Mouse (Mus musculus) Patski (cell line): ENCODE measurements around the gene Slc35e3. TPM values are rescaled to one million over a fixed set of nuclear protein-coding genes. Genes with fewer than 3 reads are reported as not detected.
"Not testable (repeated sequence)": the region's sequence is repeated elsewhere in the genome, so short reads cannot be mapped to it uniquely, and the experiment has no call there.

Experiments
- ATAC-seq: fragments of 100-300 bp; one replicate; pipeline ENCODE4 v1.8.0; 2021
- CTCF ChIA-PET: fragments of 350-600 bp; sonication (Branson Sonifier 250); formaldehyde crosslinking; loops from one replicate; lab custom pipeline; 2022; ENCODE audit warnings: inconsistent platforms; lab: Charles Lee
- POLR2A ChIA-PET: fragments of 350-600 bp; sonication (Branson Sonifier 250); formaldehyde crosslinking; loops from one replicate; lab custom pipeline; 2022; ENCODE audit warnings: antibody characterized with exemption, inconsistent platforms; lab: Charles Lee
- DNase-seq: peaks from one replicate; pipeline ENCODE4 v3.0.0-alpha.2; 2011; ENCODE audit warnings: low read depth, low spot score
- H3K27me3 ChIP-seq: fragments of 371-371 bp; one replicate; pipeline ENCODE4 v1.5.1; 2021
- CTCF ChIP-seq: fragments of 100-300 bp; IDR thresholded peaks from one replicate; pipeline ENCODE4 v1.5.1; 2021
- in situ Hi-C: fragments of 300-500 bp; cut with MboI; formaldehyde crosslinking; loops from 3 replicates; pipeline ENCODE4 v1.11.1; 2018; ENCODE audit warnings: low pct_unique_long_range_greater_than_20kb, mixed read lengths
- polyA plus RNA-seq: library from polyadenylated mRNA; unstranded; gene quantifications from one replicate; pipeline ENCODE4 v1.2.3, GENCODE M21; 2021

The Slc35e3 gene
- polyA plus RNA-seq, 1 experiment from 2014 or later = 19.4 TPM

DNA sequence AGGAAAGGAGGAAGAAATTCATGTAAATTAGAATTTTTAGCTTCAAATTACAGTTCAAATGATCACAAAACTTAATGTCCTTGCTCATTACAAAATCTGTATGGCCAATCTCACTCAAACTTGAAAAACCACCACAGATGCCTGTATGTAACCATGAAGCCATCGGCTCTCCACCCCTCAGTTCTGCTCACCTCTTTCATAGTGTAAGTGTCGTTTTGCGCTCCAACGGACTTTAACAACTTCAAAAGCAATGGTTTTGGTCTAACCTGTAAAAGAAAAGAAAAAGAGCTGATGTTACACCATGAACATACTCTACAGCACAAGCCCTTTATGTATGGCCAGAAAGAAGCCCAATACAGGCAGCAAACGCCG is 41.2 kb downstream of the Slc35e3 start:
- ATAC-seq (no peak), DNase-seq (no peak)
- in situ Hi-C loops = no loop called here
- H3K27me3 ChIP-seq = no peaks in the 10 kb centered on the region
- ChIA-PET CTCF (interaction anchor here (1.4 kb wide), 2 partner anchors 10 to 14 kb away, joined by 3 to 6 read pairs; no protein-coding TSS in a partner anchor), POLR2A (no interaction called here)
- TF ChIP-seq CTCF = no peak

DNA sequence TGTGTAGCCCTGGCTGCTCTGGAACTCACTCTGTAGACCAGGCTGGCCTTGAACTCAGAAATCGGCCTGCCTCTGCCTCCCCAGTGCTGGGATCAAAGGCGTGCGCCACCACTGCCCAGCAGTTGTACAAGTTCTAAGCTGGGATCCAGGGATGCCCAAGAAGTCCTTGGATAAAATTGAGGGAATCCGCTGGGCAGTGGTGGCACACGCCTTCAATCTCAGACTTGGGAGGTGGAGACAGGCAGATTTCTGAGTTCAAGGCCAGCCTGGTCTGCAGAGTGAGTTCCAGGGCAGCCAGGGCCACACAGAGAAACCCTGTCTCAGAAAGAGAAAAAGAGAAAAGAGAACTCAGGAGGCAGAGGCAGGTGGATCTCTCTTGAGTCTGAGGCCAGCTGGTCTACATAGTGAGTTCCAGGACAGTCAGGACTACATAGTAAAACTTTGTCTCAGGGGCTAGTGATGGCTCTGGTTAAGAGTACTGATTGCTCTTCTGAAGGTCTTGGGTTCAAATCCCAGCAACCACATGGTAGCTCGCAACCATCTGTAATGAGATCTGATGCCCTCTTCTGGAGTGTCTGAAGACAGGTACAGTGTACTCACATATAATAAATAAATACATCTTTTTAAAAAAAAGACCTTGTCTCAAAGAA is 41.7 kb downstream of the Slc35e3 start:
- in situ Hi-C loops, DNase-seq, ATAC-seq, H3K27me3 ChIP-seq, POLR2A ChIA-PET: not testable (repeated sequence)
- CTCF ChIA-PET = interaction anchor here (1.4 kb wide), 2 partner anchors 10 to 14 kb away, joined by 3 to 6 read pairs; no protein-coding TSS in a partner anchor

DNA sequence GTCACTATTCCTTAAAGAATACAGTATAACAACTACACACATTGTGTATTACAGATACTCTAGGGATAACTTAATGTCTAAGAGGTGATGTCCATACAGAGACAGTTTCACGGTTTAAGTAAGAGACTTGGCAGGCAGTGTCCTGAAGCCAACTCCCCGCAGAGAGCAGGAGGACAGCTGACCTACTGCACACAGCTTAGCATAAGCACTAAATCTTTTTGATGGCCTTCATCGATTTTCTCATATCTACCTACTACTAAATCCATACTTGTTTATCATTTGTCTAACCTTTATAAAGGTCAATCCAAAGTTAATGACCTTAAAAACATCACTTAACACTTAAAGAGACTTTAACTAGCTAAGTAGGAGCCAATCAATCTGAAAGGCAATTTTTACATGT is 42.7 kb downstream of the Slc35e3 start:
- in situ Hi-C loops = no loop called here
- no peak for DNase-seq
- ATAC-seq = no peak
- H3K27me3 ChIP-seq = no peaks in the 10 kb centered on the region
- POLR2A ChIA-PET = no interaction called here
- TF ChIP-seq CTCF = no peak
- CTCF ChIA-PET = no interaction called here

DNA sequence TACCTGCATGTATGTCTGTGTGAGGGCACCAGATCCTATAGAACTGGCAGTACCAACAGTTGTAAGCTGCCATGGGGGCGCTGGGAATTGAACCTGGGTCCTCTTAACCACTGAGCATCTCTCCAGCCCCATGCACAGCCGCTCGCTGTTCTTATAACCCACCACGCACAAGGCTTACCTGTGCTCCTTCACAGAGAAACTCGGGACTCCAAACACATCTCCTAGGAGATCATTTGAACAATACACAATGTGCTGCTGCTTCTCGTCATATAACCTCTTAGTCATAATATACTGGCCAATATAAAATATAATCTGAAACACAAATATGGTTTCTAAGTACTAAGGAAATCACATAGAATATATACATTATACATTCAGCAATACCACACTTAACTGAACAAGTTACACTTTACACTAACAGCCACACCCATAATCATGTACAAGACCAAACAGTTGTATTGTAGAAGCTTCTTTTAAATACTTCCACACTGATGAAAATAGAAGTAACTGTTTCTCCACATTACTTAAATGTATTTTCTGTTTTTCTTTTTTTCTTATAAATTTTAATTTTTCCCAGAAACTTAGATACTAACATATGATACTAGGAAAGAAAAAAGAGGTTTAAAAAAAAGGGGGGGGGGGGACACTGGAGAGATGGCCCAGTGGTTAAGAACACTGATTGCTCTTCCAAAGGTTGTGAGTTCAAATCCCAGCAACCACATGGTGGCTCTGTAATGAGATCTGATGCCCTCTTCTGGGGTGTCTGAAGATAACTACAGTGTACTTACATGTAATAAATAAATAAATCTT is 43.9 kb downstream of the Slc35e3 start:
- ChIA-PET CTCF (interaction anchor here (1.1 to 1.6 kb wide), 2 partner anchors 8 to 12 kb away, joined by 5 to 6 read pairs; no protein-coding TSS in a partner anchor), POLR2A (interaction anchor here (0.6 to 2.6 kb wide), 4 partner anchors 8 to 758 kb away, joined by 3 to 8 read pairs (median 6); partner anchors contain the start of gene Mdm2)
- H3K27me3 ChIP-seq = no peaks in the 10 kb centered on the region
- DNase-seq (no peak), ATAC-seq (no peak)
- in situ Hi-C loops = no loop called here
- TF ChIP-seq CTCF = no peak

- CTCF ChIA-PET = interaction anchor here (0.8 to 1.6 kb wide), 3 partner anchors 9 to 11 kb away, joined by 3 to 6 read pairs (median 5); no protein-coding TSS in a partner anchor
- POLR2A ChIA-PET = interaction anchor here (0.8 to 2.6 kb wide), 2 partner anchors 9 to 335 kb away, joined by 5 to 8 read pairs; partner anchors contain the start of gene Mdm2
- no peak for ATAC-seq
- DNase-seq = no peak
- no peak for TF ChIP-seq CTCF
- no peaks in the 10 kb centered on the region for H3K27me3 ChIP-seq
- in situ Hi-C loops = no loop called here
Observed at GRCm38 (mm10) chr10:117701034-117701829, 44.9 kb downstream of the Slc35e3 start.

DNA sequence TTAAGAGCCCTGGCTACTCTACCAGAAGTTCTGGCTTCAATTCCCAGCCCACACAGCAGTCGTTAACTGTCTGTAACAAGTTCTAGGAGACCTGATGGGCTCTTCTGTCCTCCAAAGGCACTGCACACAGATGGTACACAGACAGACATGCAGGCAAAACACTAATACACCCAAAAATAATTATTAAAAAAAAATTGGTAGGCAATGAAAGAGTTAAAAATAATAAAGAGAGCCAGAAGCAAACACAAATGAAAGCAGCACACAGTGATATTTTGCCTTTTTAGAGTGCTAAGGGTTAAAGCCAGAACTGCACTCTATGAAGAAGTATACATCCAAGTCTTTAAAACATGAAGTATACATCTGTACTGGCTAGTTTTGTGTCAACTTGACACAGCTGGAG is 45.7 kb downstream of the Slc35e3 start:
- ChIA-PET CTCF (interaction anchor here (0.8 to 2.2 kb wide), 2 partner anchors 8 to 9 kb away, joined by 3 to 6 read pairs; no protein-coding TSS in a partner anchor), POLR2A (interaction anchor here (2.6 kb wide), 1 partner anchor 10 kb away, joined by 8 read pairs; the partner anchor contains the start of gene Mdm2)
- ATAC-seq (no peak), DNase-seq (no peak)
- in situ Hi-C loops = no loop called here
- H3K27me3 ChIP-seq = no peaks in the 10 kb centered on the region
- no peak for TF ChIP-seq CTCF

- no peak for ATAC-seq
- in situ Hi-C loops = no loop called here
Observed at GRCm38 (mm10) chr10:117699914-117700313, 46.3 kb downstream of the Slc35e3 start.

GRCm38 (mm10) chr10:117698313-117699138 is 47.6 kb downstream of the Slc35e3 start:
- in situ Hi-C loops = no loop called here
- CTCF ChIA-PET = interaction anchor here (1.2 to 2.2 kb wide), 2 partner anchors 10 to 11 kb away, joined by 4 to 6 read pairs; no protein-coding TSS in a partner anchor
- POLR2A ChIA-PET = no interaction called here

More at GRCm38 (mm10) chr10:117699914-117700313, 46.3 kb downstream of the Slc35e3 start:
- no peaks in the 10 kb centered on the region for H3K27me3 ChIP-seq
- CTCF ChIA-PET = interaction anchor here (2.2 kb wide), 1 partner anchor 10 kb away, joined by 6 read pairs; no protein-coding TSS in a partner anchor
- POLR2A ChIA-PET = no interaction called here
- no peak for TF ChIP-seq CTCF
- DNase-seq = no peak

GRCm38 (mm10) chr10:117697561-117698115 is 48.5 kb downstream of the Slc35e3 start:
- ChIA-PET CTCF (no interaction called here), POLR2A (no interaction called here)
- no peak for TF ChIP-seq CTCF
- ATAC-seq (no peak), DNase-seq (no peak)
- no peaks in the 10 kb centered on the region for H3K27me3 ChIP-seq
- in situ Hi-C loops = no loop called here

More at GRCm38 (mm10) chr10:117698313-117699138, 47.6 kb downstream of the Slc35e3 start:
- no peak for TF ChIP-seq CTCF
- no peaks in the 10 kb centered on the region for H3K27me3 ChIP-seq
- DNase-seq = no peak
- ATAC-seq = no peak
